Mouse (Mus musculus) limb, embryonic 14.5 days (tissue): ENCODE measurements around the gene Jup. TPM values are rescaled to one million over a fixed set of nuclear protein-coding genes. Genes with fewer than 3 reads are reported as not detected.

Experiments used
- ATAC-seq: fragments of 200-750 bp; cut with Nextera tagmentation; 2 replicates; pipeline ENCODE4 v1.8.0; 2017; ENCODE audit warnings: low read depth, moderate number of reproducible peaks, moderate TSS enrichment; ENCODE audit not compliant: low FRiP score
- DNase-seq: peaks from one replicate; pipeline ENCODE4 v3.0.0-alpha.2; 2015; ENCODE audit warnings: low spot score
- H3K27ac ChIP-seq: fragments of 300-500 bp; sonication (generic); replicated peaks from 2 replicates; pipeline ENCODE4 v1.5.1; 2014; ENCODE audit warnings: low read depth, mild to moderate bottlenecking, low read length, moderate library complexity, mixed read lengths
- H3K27me3 ChIP-seq: fragments of 300-500 bp; sonication (generic); 2 replicates; pipeline ENCODE4 v1.6.1; 2014; ENCODE audit warnings: low read length, mixed read lengths; ENCODE audit not compliant: control insufficient read depth, insufficient read depth
- H3K36me3 ChIP-seq: fragments of 300-500 bp; sonication (generic); 2 replicates; pipeline ENCODE4 v1.6.1; 2014; ENCODE audit warnings: mild to moderate bottlenecking, low read length, moderate library complexity, mixed read lengths; ENCODE audit not compliant: control insufficient read depth, insufficient read depth
- H3K4me1 ChIP-seq: fragments of 300-500 bp; sonication (generic); 2 replicates; pipeline ENCODE4 v1.6.1; 2014; ENCODE audit warnings: antibody characterized with exemption, low read length, mixed read lengths; ENCODE audit not compliant: control insufficient read depth, insufficient read depth
- H3K4me2 ChIP-seq: fragments of 300-500 bp; sonication (generic); replicated peaks from 2 replicates; pipeline ENCODE4 v1.6.1; 2014; ENCODE audit warnings: low read depth, mild to moderate bottlenecking, low read length, moderate library complexity; ENCODE audit not compliant: severe bottlenecking
- H3K4me3 ChIP-seq: fragments of 300-500 bp; sonication (generic); replicated peaks from 2 replicates; pipeline ENCODE4 v1.5.1; 2014; ENCODE audit warnings: low read length
- H3K9ac ChIP-seq: fragments of 300-500 bp; sonication (generic); 2 replicates; pipeline ENCODE4 v1.6.1; 2014; ENCODE audit warnings: mild to moderate bottlenecking, low read depth, low read length, moderate library complexity; ENCODE audit not compliant: severe bottlenecking
- H3K9me3 ChIP-seq: fragments of 300-500 bp; sonication (generic); 2 replicates; pipeline ENCODE4 v1.6.1; 2016; ENCODE audit warnings: low read length; ENCODE audit not compliant: control insufficient read depth
- POLR2A ChIP-seq: fragments of 200-500 bp; IDR thresholded peaks from 2 replicates; pipeline ENCODE4 v1.8.0; 2012; ENCODE audit warnings: inconsistent platforms, mild to moderate bottlenecking, moderate library complexity, borderline replicate concordance; ENCODE audit not compliant: insufficient read depth, insufficient read length; ENCODE audit errors: extremely low read depth
- WGBS: fragments of 180-500 bp; shearing (Covaris S2); extraction: QIAGEN DNeasy Blood & Tissue Kit; methylation state at CpG from one replicate; pipeline ENCODE4 v1.1.7; 2014; 5-methylcytosine and 5-hydroxymethylcytosine counted together
- polyA plus RNA-seq, 2 experiments: library from polyadenylated mRNA; depleted of rRNA in 1 of 2; stranded (reverse) in 1 of 2; unstranded in 1 of 2; fragments of >200 nt; fragmentation: Nextera tagmentation in 1 of 2; extraction: Ambion mirVana in 1 of 2; gene quantifications; 2 replicates each; pipeline versions ENCODE4 v1.2.1 to v1.2.3; 2012 to 2014

The Jup gene
- polyA plus RNA-seq, 2 experiments: 111 to 159 TPM

- ATAC-seq: no peak
- Histone ChIP-seq H3K4me2 (no peak overlapping the region), H3K9ac (no peak overlapping the region), H3K36me3 (peaks cover 67% of the 10 kb centered on the region), H3K27me3 (no peaks in the 10 kb centered on the region), H3K27ac (no peak overlapping the region), H3K4me1 (peaks cover 6% of the 10 kb centered on the region; the same call in 1 of the 2 replicates), H3K4me3 (no peak overlapping the region), H3K9me3 (no peaks in the 10 kb centered on the region)
- no peak for DNase-seq
- TF ChIP-seq POLR2A: no peak
- 92% methylated on average over 9 of the region's 9 CpGs for WGBS
Observed at GRCm38 (mm10) chr11:100435678-100436246, 38.2 kb upstream of the Jup start.

- H3K9me3 ChIP-seq: no peaks in the 10 kb centered on the region
- no peak overlapping the region for H3K27ac ChIP-seq
- H3K9ac ChIP-seq: no peak overlapping the region
- peaks cover 69% of the 10 kb centered on the region for H3K36me3 ChIP-seq
- DNase-seq (no peak), ATAC-seq (no peak)
- H3K4me3 ChIP-seq: no peak overlapping the region
- WGBS: 84% methylated on average over 5 of the region's 5 CpGs
- H3K4me1 ChIP-seq: no peaks in the 10 kb centered on the region
- H3K4me2 ChIP-seq: no peak overlapping the region
- TF ChIP-seq POLR2A: no peak
- no peaks in the 10 kb centered on the region for H3K27me3 ChIP-seq
Observed at GRCm38 (mm10) chr11:100432002-100432401, 34.4 kb upstream of the Jup start.

GRCm38 (mm10) chr11:100430052-100430451 lies 32.5 kb upstream of the Jup start:
- Histone ChIP-seq H3K4me1 (no peaks in the 10 kb centered on the region), H3K9ac (no peak overlapping the region), H3K4me3 (no peak overlapping the region), H3K9me3 (no peaks in the 10 kb centered on the region), H3K27ac (no peak overlapping the region), H3K27me3 (no peaks in the 10 kb centered on the region), H3K4me2 (no peak overlapping the region), H3K36me3 (peaks cover 63% of the 10 kb centered on the region)
- DNase-seq (no peak), ATAC-seq (no peak)
- no peak for TF ChIP-seq POLR2A
- 86% methylated on average over 7 of the region's 7 CpGs for WGBS

GRCm38 (mm10) chr11:100428612-100429199 lies 31.1 kb upstream of the Jup start:
- no peak overlapping the region for H3K4me2 ChIP-seq

GRCm38 (mm10) chr11:100426820-100427219 lies 29.3 kb upstream of the Jup start:
- Histone ChIP-seq H3K9ac (no peak overlapping the region), H3K27ac (no peak overlapping the region; the same call in 1 of the 2 replicates), H3K4me3 (no peak overlapping the region), H3K36me3 (peaks cover 73% of the 10 kb centered on the region), H3K27me3 (no peaks in the 10 kb centered on the region), H3K9me3 (no peaks in the 10 kb centered on the region), H3K4me2 (no peak overlapping the region), H3K4me1 (no peaks in the 10 kb centered on the region)
- no peak for TF ChIP-seq POLR2A
- WGBS: 86% methylated on average over 3 of the region's 3 CpGs
- ATAC-seq (no peak), DNase-seq (no peak)

More at GRCm38 (mm10) chr11:100428612-100429199, 31.1 kb upstream of the Jup start:
- no peak for TF ChIP-seq POLR2A
- 79% methylated on average over 9 of the region's 9 CpGs for WGBS
- no peak overlapping the region for H3K4me3 ChIP-seq
- DNase-seq (peak; percentile 10), ATAC-seq (no peak)
- no peak overlapping the region for H3K27ac ChIP-seq
- peaks cover 69% of the 10 kb centered on the region for H3K36me3 ChIP-seq
- no peaks in the 10 kb centered on the region for H3K9me3 ChIP-seq
- no peaks in the 10 kb centered on the region for H3K4me1 ChIP-seq
- no peaks in the 10 kb centered on the region for H3K27me3 ChIP-seq
- H3K9ac ChIP-seq: no peak overlapping the region

GRCm38 (mm10) chr11:100425851-100426250 lies 28.3 kb upstream of the Jup start:
- Histone ChIP-seq H3K4me3 (no peak overlapping the region), H3K9ac (0 out of 2 replicates have a peak overlapping the region, but pooled peaks have one; percentile 1), H3K4me1 (no peaks in the 10 kb centered on the region), H3K36me3 (peaks cover 77% of the 10 kb centered on the region), H3K9me3 (no peaks in the 10 kb centered on the region), H3K27ac (no peak overlapping the region), H3K27me3 (no peaks in the 10 kb centered on the region), H3K4me2 (no peak overlapping the region)
- 26% methylated on average over 6 of the region's 7 CpGs for WGBS
- peak; percentile 15 for DNase-seq
- TF ChIP-seq POLR2A: no peak
- no peak for ATAC-seq
